Mouse (Mus musculus): Measurements from ENCODE around the gene Piga. TPM values are rescaled to one million over a fixed set of nuclear protein-coding genes. Genes with fewer than 3 reads are reported as not detected.

Piga gene
- polyA plus RNA-seq, 1 experiment: 13.7 TPM

DNA sequence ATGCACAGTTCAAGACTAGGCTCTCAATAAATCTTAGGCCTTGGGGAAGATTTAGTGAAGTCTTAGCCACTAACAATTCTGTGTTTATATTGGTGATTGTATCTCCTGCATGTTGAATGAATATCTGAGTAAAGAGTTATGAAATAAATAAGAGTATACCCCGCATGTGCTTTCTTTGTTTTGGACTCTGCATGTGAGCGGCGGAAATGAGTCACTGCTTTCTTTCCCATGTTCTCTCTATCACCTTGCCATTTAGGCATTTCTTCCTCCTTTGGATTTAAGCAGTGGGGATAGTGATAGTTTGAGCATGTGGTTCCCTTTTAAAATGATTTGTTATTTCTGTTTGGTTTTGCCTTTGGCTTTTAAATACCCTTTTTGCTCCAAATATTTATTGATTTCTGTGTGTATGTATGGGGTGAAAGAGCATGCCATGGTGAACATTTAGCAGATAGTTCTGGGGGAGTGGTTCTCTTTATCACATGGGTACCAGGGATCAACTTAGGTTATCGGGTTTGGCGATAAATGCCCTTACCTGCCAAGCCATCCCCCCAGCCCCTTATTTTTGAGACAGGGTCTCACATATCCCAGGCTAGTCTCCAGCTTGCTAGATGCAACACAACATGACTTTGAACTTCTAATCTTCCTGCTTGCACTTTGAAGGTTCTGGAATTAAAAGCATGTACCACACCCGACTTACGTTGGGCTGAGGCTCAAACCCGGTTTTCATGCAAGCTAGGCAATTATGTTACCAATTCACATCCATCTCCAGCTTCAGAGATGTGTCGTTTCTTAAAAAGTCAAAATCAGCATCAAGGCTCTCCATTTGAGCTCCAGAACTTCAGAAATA lies 27.5 kb downstream of the Piga start:
- no peak overlapping the region for H3K27ac ChIP-seq (ENCODE audit: insufficient read depth, low read length)
- H3K4me1 ChIP-seq (ENCODE audit: control insufficient read depth, insufficient read depth, low read length): no peaks in the 10 kb centered on the region
- TF ChIP-seq POLR2A (IDR thresholded peaks at IDR 0.05; ENCODE audit: low read depth, low read length): no peak
- no peak for TF ChIP-seq CTCF (IDR thresholded peaks at IDR 0.05; ENCODE audit: borderline replicate concordance, insufficient read depth, low read length)
- no peak overlapping the region for H3K4me3 ChIP-seq (ENCODE audit: insufficient read depth, low read length)

DNA sequence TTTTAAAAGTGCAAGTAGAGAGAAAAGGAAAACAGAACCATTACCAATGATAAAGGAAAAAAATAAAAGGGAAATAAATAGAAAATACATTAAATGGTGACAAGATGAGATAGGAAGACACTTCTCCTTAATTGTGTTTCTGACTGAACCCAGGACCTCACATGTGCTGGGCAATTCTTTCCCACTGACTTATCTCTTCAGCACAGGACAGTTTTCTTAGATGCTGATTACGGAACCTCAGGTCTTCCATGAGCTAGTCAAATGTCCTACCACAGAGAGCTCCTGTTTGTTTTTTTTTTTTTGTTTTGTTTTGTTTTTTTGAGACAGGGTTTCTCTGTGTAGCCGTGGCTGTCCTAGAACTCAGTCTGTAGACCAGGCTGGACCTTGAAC lies 28.1 kb downstream of the Piga start:
- no peaks in the 10 kb centered on the region for H3K4me1 ChIP-seq (ENCODE audit: control insufficient read depth, insufficient read depth, low read length)
- no peak overlapping the region for H3K27ac ChIP-seq (ENCODE audit: insufficient read depth, low read length)
- no peak overlapping the region for H3K4me3 ChIP-seq (ENCODE audit: insufficient read depth, low read length)
- no peak for TF ChIP-seq POLR2A (IDR thresholded peaks at IDR 0.05; ENCODE audit: low read depth, low read length)
- no peak for TF ChIP-seq CTCF (IDR thresholded peaks at IDR 0.05; ENCODE audit: borderline replicate concordance, insufficient read depth, low read length)

DNA sequence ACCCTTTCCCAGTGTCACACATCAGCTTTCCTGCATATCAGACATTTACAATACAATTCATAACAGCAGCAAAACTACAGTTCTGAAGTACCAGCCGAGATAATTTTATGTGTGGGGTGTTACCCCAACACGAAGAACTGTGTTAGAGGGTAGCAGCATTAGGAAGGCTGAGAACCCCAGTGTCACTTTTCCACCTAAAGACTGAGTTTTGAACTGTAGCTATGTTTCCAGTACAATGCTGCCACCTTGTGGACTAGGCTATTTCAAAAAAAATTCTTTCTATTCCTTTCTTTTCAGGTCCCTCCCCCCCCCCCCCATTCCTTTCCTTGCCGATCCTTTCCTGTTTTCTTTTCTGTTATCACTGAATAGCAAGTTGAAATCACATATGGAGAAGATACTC lies 29.6 kb downstream of the Piga start:
- H3K27ac ChIP-seq (ENCODE audit: insufficient read depth, low read length): no peak overlapping the region
- H3K4me3 ChIP-seq (ENCODE audit: insufficient read depth, low read length): no peak overlapping the region
- no peaks in the 10 kb centered on the region for H3K4me1 ChIP-seq (ENCODE audit: control insufficient read depth, insufficient read depth, low read length)
- TF ChIP-seq CTCF (IDR thresholded peaks at IDR 0.05; ENCODE audit: borderline replicate concordance, insufficient read depth, low read length) (no peak), POLR2A (IDR thresholded peaks at IDR 0.05; ENCODE audit: low read depth, low read length) (no peak)

DNA sequence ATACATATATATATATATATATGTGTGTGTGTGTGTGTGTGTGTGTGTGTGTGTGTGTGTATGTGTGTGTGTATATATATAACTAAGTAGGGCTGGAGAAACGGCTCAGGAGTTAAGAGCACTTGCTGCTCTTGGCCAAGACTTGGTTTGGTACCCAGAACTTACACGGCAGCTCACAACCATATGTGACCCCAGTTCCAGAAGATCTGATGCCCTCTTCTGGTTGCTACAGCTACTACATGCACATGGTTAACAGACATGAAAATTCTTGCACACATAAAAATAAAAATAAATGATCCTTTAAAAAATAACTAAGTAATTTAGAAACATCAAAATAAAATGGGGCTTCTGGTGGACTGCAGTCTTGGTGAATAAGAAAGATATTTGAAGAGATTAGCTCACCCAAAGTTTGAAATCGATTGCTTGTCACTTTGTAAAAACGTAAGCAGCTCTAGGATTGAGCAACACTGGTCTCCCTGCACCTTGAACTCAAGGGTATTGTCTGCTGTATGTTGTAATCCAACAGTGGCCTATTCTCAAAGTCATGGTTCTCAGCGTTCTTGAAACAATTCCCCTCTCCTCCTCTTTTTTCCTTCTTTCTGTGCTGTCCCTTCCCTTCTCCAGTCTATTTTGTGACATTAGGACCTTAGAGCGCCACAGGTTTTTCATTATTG lies 39.8 kb downstream of the Piga start:
- TF ChIP-seq POLR2A (IDR thresholded peaks at IDR 0.05; ENCODE audit: low read depth, low read length): no peak
- no peak for TF ChIP-seq CTCF (IDR thresholded peaks at IDR 0.05; ENCODE audit: borderline replicate concordance, insufficient read depth, low read length)
- H3K27ac ChIP-seq (ENCODE audit: insufficient read depth, low read length): no peak overlapping the region
- no peaks in the 10 kb centered on the region for H3K4me1 ChIP-seq (ENCODE audit: control insufficient read depth, insufficient read depth, low read length)
- H3K4me3 ChIP-seq (ENCODE audit: insufficient read depth, low read length): no peak overlapping the region

Other genes starting within 250 kb of the Piga start
- gene Bmx, start 161.6 kb upstream of the Piga start, polyA plus RNA-seq (2011; ENCODE audit: insufficient read length, low read depth, missing spikeins): not detected in 2 replicates
- gene Pir, start 150.4 kb upstream of the Piga start, polyA plus RNA-seq (2011; ENCODE audit: insufficient read length, low read depth, missing spikeins): 11.8 and 14.6 TPM in 2 replicates
- gene Vegfd, start 46.4 kb upstream of the Piga start, polyA plus RNA-seq (2011; ENCODE audit: insufficient read length, low read depth, missing spikeins): 34.7 and 58.0 TPM in 2 replicates
- not detected in 2 replicates for gene Asb11, start 17.2 kb downstream of the Piga start, polyA plus RNA-seq (2011; ENCODE audit: insufficient read length, low read depth, missing spikeins)
- not detected in 2 replicates for gene Asb9, start 86.5 kb downstream of the Piga start, polyA plus RNA-seq (2011; ENCODE audit: insufficient read length, low read depth, missing spikeins)